Mouse (Mus musculus) cortical plate, adult 2 months (tissue): ENCODE measurements around the gene Prpf31. TPM values are rescaled to one million over a fixed set of nuclear protein-coding genes. Genes with fewer than 3 reads are reported as not detected.

ENCODE experiments used
- H3K27ac ChIP-seq: fragments of 200-500 bp; 2 replicates; pipeline ENCODE4 v1.5.1; 2012; ENCODE audit warnings: low read length, control low read depth, inconsistent platforms; ENCODE audit not compliant: insufficient read depth
- H3K4me1 ChIP-seq: fragments of 200-500 bp; 2 replicates; pipeline ENCODE4 v1.6.1; 2011; ENCODE audit warnings: low read length; ENCODE audit not compliant: control insufficient read depth, insufficient read depth
- H3K4me3 ChIP-seq: fragments of 200-500 bp; 2 replicates; pipeline ENCODE4 v1.5.1; 2011; ENCODE audit warnings: mild to moderate bottlenecking, low read length, control low read depth; ENCODE audit not compliant: insufficient read depth
- CTCF ChIP-seq: fragments of 200-500 bp; IDR thresholded peaks from 2 replicates; pipeline ENCODE4 v1.5.1; 2011; ENCODE audit warnings: mild to moderate bottlenecking, control low read depth, low read length; ENCODE audit not compliant: insufficient read depth; ENCODE audit errors: extremely low read depth
- POLR2A ChIP-seq: fragments of 200-500 bp; IDR thresholded peaks from 2 replicates; pipeline ENCODE4 v1.6.1; 2011; ENCODE audit warnings: mild to moderate bottlenecking, low read length, control low read depth; ENCODE audit not compliant: insufficient read depth; ENCODE audit errors: extremely low read depth
- polyA plus RNA-seq: library from polyadenylated mRNA; depleted of rRNA; stranded (reverse); fragments of >200 nt; gene quantifications from 2 replicates; pipeline ENCODE4 v1.2.3, GENCODE M21; 2012

Gene Prpf31
- polyA plus RNA-seq, 1 experiment, result 65.3 TPM

DNA sequence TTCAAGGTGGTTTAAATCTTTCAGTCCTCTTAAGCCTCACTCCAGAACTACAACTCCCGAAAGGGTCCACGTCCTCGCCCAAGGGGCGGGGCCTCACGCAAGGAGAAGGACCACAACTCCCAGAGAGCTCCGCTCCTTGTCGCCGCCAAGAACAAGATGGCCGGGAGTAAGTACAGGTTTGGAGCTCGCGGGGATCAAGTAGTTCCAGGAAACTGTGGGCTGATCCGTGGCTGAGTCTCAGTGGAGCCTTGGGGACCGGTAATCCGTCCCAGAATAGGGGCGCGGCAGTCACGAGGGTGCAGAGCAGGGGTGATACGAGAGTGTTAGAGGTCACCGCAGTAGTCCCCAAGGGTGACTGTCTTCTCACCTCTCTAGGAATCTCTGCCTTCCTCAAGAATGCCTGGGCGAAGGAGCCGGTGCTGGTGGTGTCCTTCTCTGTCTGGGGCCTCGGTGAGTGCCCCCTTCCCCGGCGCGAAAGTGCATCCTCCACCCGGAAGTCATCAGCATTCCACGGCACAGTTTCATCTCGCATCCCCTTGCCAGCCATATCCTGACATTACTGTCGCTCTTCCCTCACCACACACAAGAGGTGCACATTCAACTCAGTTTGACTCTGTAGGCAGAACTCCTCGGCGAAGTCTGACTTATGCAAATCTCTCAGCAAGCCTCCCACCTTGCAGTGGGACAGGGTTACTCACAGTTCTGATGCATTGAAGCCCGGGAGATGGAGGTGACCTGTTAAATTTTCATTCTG lies 12.4 kb upstream of the Prpf31 start, which contains the start of gene Ndufa3:
TSS of gene Ndufa3 (plus strand) at position 132 of the 754 bp plus-strand sequence.
- H3K4me3 ChIP-seq, result peak within 1 kb of the TSS; percentile 88
- 0 out of 2 replicates have a peak, but pooled peaks cover 2% of the 10 kb centered on the region for H3K4me1 ChIP-seq
- TF ChIP-seq CTCF (no peak), POLR2A (peak; percentile 91)
- peak within 1 kb of the TSS; percentile 71 for H3K27ac ChIP-seq

GRCm38 (mm10) chr7:3629030-3629429 lies 755 bp upstream of the Prpf31 start:
- Histone ChIP-seq H3K4me3 (peak overlapping the region; percentile 81), H3K27ac (no peak overlapping the region), H3K4me1 (peaks cover 3% of the 10 kb centered on the region)
- no peak for TF ChIP-seq CTCF
- TF ChIP-seq POLR2A, result no peak

GRCm38 (mm10) chr7:3630478-3630815 lies 662 bp downstream of the Prpf31 start:
- no peak for TF ChIP-seq CTCF
- no peak for TF ChIP-seq POLR2A
- H3K4me1 ChIP-seq, result peaks cover 3% of the 10 kb centered on the region
- H3K4me3 ChIP-seq, result peak overlapping the region; percentile 81
- H3K27ac ChIP-seq, result no peak overlapping the region

- no peak overlapping the region for H3K4me3 ChIP-seq
- H3K4me1 ChIP-seq, result peaks cover 7% of the 10 kb centered on the region
- H3K27ac ChIP-seq, result no peak overlapping the region
- TF ChIP-seq POLR2A, result no peak
- TF ChIP-seq CTCF, result no peak
Measured at GRCm38 (mm10) chr7:3643412-3643811, 13.6 kb downstream of the Prpf31 start.

GRCm38 (mm10) chr7:3643843-3644242 lies 14.1 kb downstream of the Prpf31 start:
- no peak for TF ChIP-seq POLR2A
- TF ChIP-seq CTCF, result no peak
- H3K4me3 ChIP-seq, result peak overlapping the region; percentile 29; the same call in 1 of the 2 replicates
- peaks cover 9% of the 10 kb centered on the region for H3K4me1 ChIP-seq
- H3K27ac ChIP-seq, result no peak overlapping the region

DNA sequence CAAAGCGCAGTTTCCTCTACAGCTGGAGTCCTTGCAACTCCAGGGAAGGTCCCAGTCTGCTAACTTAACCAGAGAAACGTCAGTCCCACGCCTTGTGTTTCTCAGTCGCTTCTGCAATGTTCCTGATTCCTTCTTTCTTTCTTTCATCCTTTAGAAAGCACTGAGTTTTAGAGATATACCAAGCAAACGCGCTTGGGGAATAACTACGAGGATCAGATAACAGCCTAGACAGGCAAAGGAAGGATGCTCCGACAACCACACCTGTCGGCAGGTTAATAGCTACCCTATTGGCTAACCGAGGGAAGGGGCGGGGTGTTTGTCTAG lies 14.5 kb downstream of the Prpf31 start:
- no peak for TF ChIP-seq POLR2A
- no peak for TF ChIP-seq CTCF
- no peak overlapping the region for H3K27ac ChIP-seq

GRCm38 (mm10) chr7:3644672-3645487 lies 15.1 kb downstream of the Prpf31 start, which contains the start of gene Cnot3:
TSS of gene Cnot3 (plus strand) at chr7:3645268.
- Histone ChIP-seq H3K4me3 (peak within 1 kb of the TSS; percentile 50), H3K4me1 (peaks cover 9% of the 10 kb centered on the region), H3K27ac (peak within 1 kb of the TSS; percentile 76)
- TF ChIP-seq CTCF (no peak), POLR2A (peak; percentile 58)

More for the DNA sequence above, 14.5 kb downstream of the Prpf31 start:
- peaks cover 9% of the 10 kb centered on the region for H3K4me1 ChIP-seq
- peak overlapping the region; percentile 29 for H3K4me3 ChIP-seq

DNA sequence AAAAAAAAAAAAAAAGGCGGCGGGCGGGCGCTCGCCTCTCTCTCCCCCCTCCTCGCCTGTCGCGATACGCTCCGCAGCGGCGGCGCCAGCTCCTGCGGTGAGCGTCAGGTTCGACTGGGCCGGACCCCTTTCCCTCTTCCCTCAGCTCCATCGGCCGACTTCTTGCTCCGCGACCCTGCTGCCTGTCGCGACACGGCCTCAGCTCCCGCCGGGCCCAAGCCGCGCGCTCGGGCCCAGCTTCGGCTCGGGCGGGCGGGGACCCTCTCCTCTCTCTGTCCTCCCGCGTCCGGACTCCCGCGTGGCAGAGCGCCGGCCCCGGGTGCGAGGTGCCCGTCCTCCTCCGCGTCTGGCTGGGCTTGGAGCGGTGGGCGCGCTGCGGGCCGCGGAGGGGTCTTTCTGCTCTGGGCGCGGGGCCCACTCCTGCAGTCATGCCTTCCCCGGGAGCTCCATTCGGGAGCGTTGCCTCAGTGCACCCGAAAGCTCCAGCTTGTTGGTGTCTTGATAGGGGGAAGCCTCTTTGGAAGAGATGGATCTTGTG lies 15.8 kb downstream of the Prpf31 start:
- TF ChIP-seq POLR2A, result no peak
- TF ChIP-seq CTCF, result no peak
- Histone ChIP-seq H3K4me3 (peak overlapping the region; percentile 50), H3K4me1 (peaks cover 9% of the 10 kb centered on the region), H3K27ac (peak overlapping the region; percentile 76)

- H3K4me1 ChIP-seq, result peaks cover 9% of the 10 kb centered on the region
- TF ChIP-seq CTCF, result no peak
- no peak for TF ChIP-seq POLR2A
- peak overlapping the region; percentile 50 for H3K4me3 ChIP-seq
- H3K27ac ChIP-seq, result no peak overlapping the region
Measured at GRCm38 (mm10) chr7:3646188-3646587, 16.4 kb downstream of the Prpf31 start.
